Mouse (Mus musculus): ENCODE results near the gene Gm10487. TPM values are rescaled to one million over a fixed set of nuclear protein-coding genes. Genes with fewer than 3 reads are reported as not detected.
"Not testable (repeated sequence)": the region's sequence is repeated elsewhere in the genome, so short reads cannot be mapped to it uniquely, and the experiment has no call there.

Gene Gm10487
- not detected in 2 replicates for polyA plus RNA-seq (2015; fragmentation: Nextera tagmentation; extraction: Ambion mirVana)

GRCm38 (mm10) chrX:30843369-30843768 is at the start of gene Gm10487:
Gene Gm10487, minus strand, starts transcription at chrX:30843469.
- not testable (repeated sequence) for H3K9ac ChIP-seq; H3K27me3 ChIP-seq; ATAC-seq (ENCODE audit: low read depth); H3K4me2 ChIP-seq; H3K9me3 ChIP-seq (replicated peaks); H3K4me3 ChIP-seq (replicated peaks); H3K4me1 ChIP-seq (replicated peaks); H3K27ac ChIP-seq; DNase-seq; H3K36me3 ChIP-seq
- WGBS (ENCODE audit: insufficient replicate concordance): no CpG with 5 or more reads among the region's 6 CpGs

Data from liver, embryonic 13.5 days (tissue).